Mouse (Mus musculus) intestine, postnatal 0 days (tissue): ENCODE measurements at regions not wholly inside any gene's neighbourhood (a gene's known extent, or its start where the extent isn't known, plus 50 kb on each side); places are given as distances from the start of the nearest gene placed in this dataset.

Experiments
- ATAC-seq: fragments of 200-750 bp; cut with Nextera tagmentation; 2 replicates; pipeline ENCODE4 v1.8.0; 2017; ENCODE audit warnings: mild to moderate bottlenecking, moderate TSS enrichment, moderate library complexity
- H3K27ac ChIP-seq: fragments of 300-500 bp; sonication (generic); 2 replicates; pipeline ENCODE4 v1.5.1; 2014; ENCODE audit warnings: mild to moderate bottlenecking, low read depth, low read length, moderate library complexity
- H3K27me3 ChIP-seq: fragments of 300-500 bp; sonication (generic); replicated peaks from 2 replicates; pipeline ENCODE4 v1.6.1; 2014; ENCODE audit warnings: low read length, mixed read lengths; ENCODE audit not compliant: control insufficient read depth, insufficient read depth
- H3K36me3 ChIP-seq: fragments of 300-500 bp; sonication (generic); 2 replicates; pipeline ENCODE4 v1.6.1; 2014; ENCODE audit warnings: mild to moderate bottlenecking, moderate library complexity; ENCODE audit not compliant: control insufficient read depth, insufficient read depth
- H3K4me1 ChIP-seq: fragments of 300-500 bp; sonication (generic); replicated peaks from 2 replicates; pipeline ENCODE4 v1.6.1; 2014; ENCODE audit warnings: antibody characterized with exemption, low read length, mixed read lengths; ENCODE audit not compliant: control insufficient read depth, insufficient read depth
- H3K4me2 ChIP-seq: fragments of 300-500 bp; sonication (generic); replicated peaks from 2 replicates; pipeline ENCODE4 v1.6.1; 2014; ENCODE audit warnings: low read depth, mild to moderate bottlenecking, moderate library complexity
- H3K4me3 ChIP-seq: fragments of 300-500 bp; sonication (generic); 2 replicates; pipeline ENCODE4 v1.5.1; 2014; ENCODE audit warnings: low read depth, low read length
- H3K9ac ChIP-seq: fragments of 300-500 bp; sonication (generic); 2 replicates; pipeline ENCODE4 v1.6.1; 2014; ENCODE audit warnings: mild to moderate bottlenecking, low read depth, low read length
- H3K9me3 ChIP-seq: fragments of 300-500 bp; sonication (generic); 2 replicates; pipeline ENCODE4 v1.6.1; 2016; ENCODE audit warnings: mixed run types; ENCODE audit not compliant: control insufficient read depth
- CTCF ChIP-seq: sonication (generic); IDR thresholded peaks from 2 replicates; pipeline ENCODE4 v1.5.1; 2016; ENCODE audit warnings: low read depth, mild to moderate bottlenecking, control low read depth, antibody characterized with exemption, moderate library complexity
- WGBS: fragments of 180-500 bp; shearing (Covaris S2); extraction: QIAGEN DNeasy Blood & Tissue Kit; methylation state at CpG from one replicate; pipeline ENCODE4 v1.1.7; 2014; 5-methylcytosine and 5-hydroxymethylcytosine counted together

GRCm38 (mm10) chr1:186312698-186313097 is 195.6 kb upstream of the Lyplal1 start:
- ATAC-seq, result no peak
- H3K4me3 ChIP-seq, result no peak overlapping the region
- no peak overlapping the region for H3K27ac ChIP-seq
- 92% methylated on average over 9 of the region's 9 CpGs for whole genome bisulfite sequencing
- no peak overlapping the region for H3K4me2 ChIP-seq
- no peaks in the 10 kb centered on the region for H3K36me3 ChIP-seq
- no peak overlapping the region for H3K9ac ChIP-seq
- H3K4me1 ChIP-seq, result no peaks in the 10 kb centered on the region
- no peaks in the 10 kb centered on the region for H3K9me3 ChIP-seq
- no peaks in the 10 kb centered on the region for H3K27me3 ChIP-seq
- TF ChIP-seq CTCF, result no peak

- Histone ChIP-seq H3K27ac (no peak overlapping the region), H3K27me3 (no peaks in the 10 kb centered on the region), H3K9ac (no peak overlapping the region), H3K9me3 (no peaks in the 10 kb centered on the region), H3K4me1 (no peaks in the 10 kb centered on the region), H3K4me3 (no peak overlapping the region), H3K36me3 (no peaks in the 10 kb centered on the region), H3K4me2 (no peak overlapping the region)
- TF ChIP-seq CTCF, result no peak
- ATAC-seq, result no peak
- 78% methylated on average over 7 of the region's 7 CpGs for WGBS
These were observed 194.9 kb upstream of the Lyplal1 start for GRCm38 (mm10) chr1:186312008-186312407.

GRCm38 (mm10) chr1:186307627-186308026 is 190.5 kb upstream of the Lyplal1 start:
- Histone ChIP-seq H3K9ac (no peak overlapping the region), H3K4me1 (no peaks in the 10 kb centered on the region), H3K27ac (no peak overlapping the region), H3K36me3 (no peaks in the 10 kb centered on the region), H3K27me3 (no peaks in the 10 kb centered on the region), H3K9me3 (no peaks in the 10 kb centered on the region), H3K4me2 (no peak overlapping the region), H3K4me3 (no peak overlapping the region)
- 80% methylated on average over 6 of the region's 6 CpGs for WGBS
- ATAC-seq, result no peak
- no peak for TF ChIP-seq CTCF

GRCm38 (mm10) chr1:186297464-186297863 is 180.4 kb upstream of the Lyplal1 start:
- Histone ChIP-seq H3K4me3 (no peak overlapping the region), H3K9me3 (no peaks in the 10 kb centered on the region), H3K36me3 (no peaks in the 10 kb centered on the region), H3K9ac (no peak overlapping the region), H3K4me1 (no peaks in the 10 kb centered on the region), H3K4me2 (no peak overlapping the region), H3K27ac (no peak overlapping the region), H3K27me3 (no peaks in the 10 kb centered on the region)
- ATAC-seq, result no peak
- 77% methylated on average over 7 of the region's 7 CpGs for WGBS
- no peak for TF ChIP-seq CTCF

GRCm38 (mm10) chr1:186295201-186295600 is 178.1 kb upstream of the Lyplal1 start:
- 42% methylated on average over 2 of the region's 2 CpGs for WGBS
- Histone ChIP-seq H3K4me1 (no peaks in the 10 kb centered on the region), H3K36me3 (no peaks in the 10 kb centered on the region), H3K4me2 (no peak overlapping the region), H3K27ac (no peak overlapping the region), H3K9ac (no peak overlapping the region), H3K4me3 (no peak overlapping the region), H3K9me3 (no peaks in the 10 kb centered on the region), H3K27me3 (no peaks in the 10 kb centered on the region)
- ATAC-seq, result no peak
- no peak for TF ChIP-seq CTCF

- no peak overlapping the region for H3K27ac ChIP-seq
- H3K4me2 ChIP-seq, result no peak overlapping the region
- 68% methylated on average over 2 of the region's 2 CpGs for WGBS
- H3K9ac ChIP-seq, result no peak overlapping the region
- no peaks in the 10 kb centered on the region for H3K27me3 ChIP-seq
- TF ChIP-seq CTCF, result no peak
- no peaks in the 10 kb centered on the region for H3K4me1 ChIP-seq
- no peak for ATAC-seq
- no peaks in the 10 kb centered on the region for H3K9me3 ChIP-seq
- H3K4me3 ChIP-seq, result no peak overlapping the region
- no peaks in the 10 kb centered on the region for H3K36me3 ChIP-seq
These were observed 177.5 kb upstream of the Lyplal1 start for GRCm38 (mm10) chr1:186294635-186295034.

- 72% methylated on average over 2 of the region's 2 CpGs for WGBS
- Histone ChIP-seq H3K27me3 (no peaks in the 10 kb centered on the region), H3K4me1 (no peaks in the 10 kb centered on the region), H3K36me3 (no peaks in the 10 kb centered on the region), H3K27ac (no peak overlapping the region), H3K9ac (no peak overlapping the region), H3K9me3 (no peaks in the 10 kb centered on the region), H3K4me2 (no peak overlapping the region), H3K4me3 (no peak overlapping the region)
- TF ChIP-seq CTCF, result no peak
- no peak for ATAC-seq
These were observed 172.0 kb upstream of the Lyplal1 start for GRCm38 (mm10) chr1:186289117-186289516.
